8 mouse cellular contexts compared by ENCODE assay signal in genomic region chr15:79650569-79650968, GRCm38 (mm10). TPM values are rescaled to one million over a fixed set of nuclear protein-coding genes. Genes with fewer than 3 reads are reported as not detected.
DNase-seq lines count a peak whose midpoint lies in the region; ATAC-seq and TF ChIP-seq lines count a peak whose summit lies in the region.
"Had no signal": no experiment of that assay in that cellular context is flagged by ENCODE, and none has a peak within 500 bp of the region (broad histone marks: within the 10 kb centered on the region; RNA-seq: fewer than 3 reads in every experiment).

No protein-coding gene starts in this region.

- no peaks in the 10 kb centered on the region for H3K9me3 ChIP-seq in intestine, postnatal 0 days (ENCODE audit: control insufficient read depth)
- H3K9me3 ChIP-seq in intestine, embryonic 16.5 days (ENCODE audit: control insufficient read depth, low read length) = no peaks in the 10 kb centered on the region
- H3K9me3 ChIP-seq in E14TG2a.4 (ENCODE audit: low read length) = no peaks in the 10 kb centered on the region
- H3K9me3 ChIP-seq: liver, embryonic 15.5 days had no signal

- H3K36me3 ChIP-seq in intestine, postnatal 0 days (ENCODE audit: control insufficient read depth, insufficient read depth) = no peaks in the 10 kb centered on the region
- H3K36me3 ChIP-seq in intestine, embryonic 16.5 days (ENCODE audit: control insufficient read depth, insufficient read depth, low read length) = no peaks in the 10 kb centered on the region
- H3K36me3 ChIP-seq in E14TG2a.4 (ENCODE audit: insufficient read depth, low read length) = no peaks in the 10 kb centered on the region
- H3K36me3 ChIP-seq: liver, embryonic 15.5 days had no signal

- DNase-seq in adrenal gland, postnatal 36 days = peak; percentile 20 to 55
- peak; percentile 12 to 73 for DNase-seq in kidney, postnatal 36 days
- DNase-seq in retina, embryonic 14.5 days (ENCODE audit: low spot score) = peak; percentile 73
- DNase-seq in left cerebral cortex, adult 8-10 months (ENCODE audit: low spot score in 2 of 2) = no peak

- no peak overlapping the region for H3K4me3 ChIP-seq in intestine, postnatal 0 days (ENCODE audit: low read depth, low read length)
- H3K4me3 ChIP-seq in intestine, embryonic 16.5 days (ENCODE audit: low read length) = no peak overlapping the region
- no peak overlapping the region for H3K4me3 ChIP-seq in E14TG2a.4 (replicated peaks; ENCODE audit: low read length)
- H3K4me3 ChIP-seq: liver, embryonic 15.5 days had no signal

- peak; percentile 75 for TF ChIP-seq CTCF in intestine, postnatal 0 days (IDR thresholded peaks at IDR 0.05; ENCODE audit: low read depth)
- peak; percentile 80 for TF ChIP-seq CTCF in E14TG2a.4 (conservative IDR thresholded peaks at IDR 0.05; ENCODE audit: low read length)

- no peak overlapping the region for H3K27ac ChIP-seq in intestine, postnatal 0 days (ENCODE audit: low read depth, low read length)
- no peak overlapping the region for H3K27ac ChIP-seq in intestine, embryonic 16.5 days (ENCODE audit: low read length)
- H3K27ac ChIP-seq: liver, embryonic 15.5 days had no signal

- no peak for ATAC-seq in intestine, postnatal 0 days
- ATAC-seq in intestine, embryonic 16.5 days = no peak

- no peaks in the 10 kb centered on the region for H3K27me3 ChIP-seq in intestine, postnatal 0 days (replicated peaks; ENCODE audit: control insufficient read depth, insufficient read depth, low read length)
- H3K27me3 ChIP-seq in intestine, embryonic 16.5 days (replicated peaks; ENCODE audit: control insufficient read depth, insufficient read depth, low read length) = no peaks in the 10 kb centered on the region
- H3K27me3 ChIP-seq in E14TG2a.4 (ENCODE audit: insufficient read depth, low read length) = 0 out of 2 replicates have a peak, but pooled peaks cover 3% of the 10 kb centered on the region
- H3K27me3 ChIP-seq: liver, embryonic 15.5 days had no signal

- no peak overlapping the region for H3K9ac ChIP-seq in intestine, postnatal 0 days (ENCODE audit: low read depth, low read length)
- H3K9ac ChIP-seq in intestine, embryonic 16.5 days (ENCODE audit: low read depth, low read length) = no peak overlapping the region
- H3K9ac ChIP-seq: liver, embryonic 15.5 days had no signal

- H3K4me2 ChIP-seq in intestine, postnatal 0 days (replicated peaks; ENCODE audit: low read depth) = no peak overlapping the region
- no peak overlapping the region for H3K4me2 ChIP-seq in intestine, embryonic 16.5 days (ENCODE audit: low read depth, low read length)
- H3K4me2 ChIP-seq: liver, embryonic 15.5 days had no signal

- no peaks in the 10 kb centered on the region for H3K4me1 ChIP-seq in intestine, postnatal 0 days (replicated peaks; ENCODE audit: control insufficient read depth, insufficient read depth, low read length)
- H3K4me1 ChIP-seq in intestine, embryonic 16.5 days (ENCODE audit: control insufficient read depth, insufficient read depth, low read length) = no peaks in the 10 kb centered on the region
- peaks cover 25% of the 10 kb centered on the region for H3K4me1 ChIP-seq in E14TG2a.4 (replicated peaks; ENCODE audit: low read depth, low read length)
- H3K4me1 ChIP-seq: liver, embryonic 15.5 days had no signal

RNA-seq across cellular contexts. Expression of gene Fam227a, which starts 8.2 kb away (rescaled TPM):
- 0.13 and 0.27 TPM in 2 replicates for polyA plus RNA-seq in intestine, postnatal 0 days (2015; fragmentation: Nextera tagmentation; extraction: Ambion mirVana)
- polyA plus RNA-seq in intestine, embryonic 16.5 days (2015; fragmentation: Nextera tagmentation; extraction: Ambion mirVana) = 0.60 and 0.72 TPM in 2 replicates
- 1 to 10 TPM; 2.4 to 2.8 TPM for total RNA-seq in adrenal gland, postnatal 36 days (2021)
- total RNA-seq in left cerebral cortex, adult 8-10 months (2022) = 10 to 100 TPM; 10.4 to 11.4 (median 10.6) TPM

RNA-seq across cellular contexts. Expression of gene Cby1, which starts 8.4 kb away (rescaled TPM):
- 22.3 and 23.1 TPM in 2 replicates for polyA plus RNA-seq in intestine, postnatal 0 days (2015; fragmentation: Nextera tagmentation; extraction: Ambion mirVana)
- 37.1 and 37.2 TPM in 2 replicates for polyA plus RNA-seq in intestine, embryonic 16.5 days (2015; fragmentation: Nextera tagmentation; extraction: Ambion mirVana)
- total RNA-seq in adrenal gland, postnatal 36 days (2021) = 10 to 100 TPM; 15.9 to 24.7 TPM
- total RNA-seq in left cerebral cortex, adult 8-10 months (2022) = 10 to 100 TPM; 42.9 to 48.2 (median 46.4) TPM

RNA-seq across cellular contexts. Expression of gene Tomm22, which starts 20.1 kb away (rescaled TPM):
- polyA plus RNA-seq in intestine, postnatal 0 days (2015; fragmentation: Nextera tagmentation; extraction: Ambion mirVana) = 207 and 211 TPM in 2 replicates
- 248 and 288 TPM in 2 replicates for polyA plus RNA-seq in intestine, embryonic 16.5 days (2015; fragmentation: Nextera tagmentation; extraction: Ambion mirVana)
- 100 to 1,000 TPM; 110 to 112 TPM for total RNA-seq in adrenal gland, postnatal 36 days (2021)
- 100 to 1,000 TPM in 2 of 4 experiments, 10 to 100 TPM in 2; 87.9 to 109 (median 103) TPM for total RNA-seq in left cerebral cortex, adult 8-10 months (2022)

RNA-seq across cellular contexts. Expression of gene Josd1, which starts 37.1 kb away (rescaled TPM):
- 9.4 and 9.7 TPM in 2 replicates for polyA plus RNA-seq in intestine, postnatal 0 days (2015; fragmentation: Nextera tagmentation; extraction: Ambion mirVana)
- 14.1 and 17.0 TPM in 2 replicates for polyA plus RNA-seq in intestine, embryonic 16.5 days (2015; fragmentation: Nextera tagmentation; extraction: Ambion mirVana)
- 10 to 100 TPM; 33.8 to 36.4 TPM for total RNA-seq in adrenal gland, postnatal 36 days (2021)
- 10 to 100 TPM; 56.0 to 62.3 (median 60.6) TPM for total RNA-seq in left cerebral cortex, adult 8-10 months (2022)

RNA-seq across cellular contexts. Expression of gene Gtpbp1, which starts 40.1 kb away (rescaled TPM):
- polyA plus RNA-seq in intestine, postnatal 0 days (2015; fragmentation: Nextera tagmentation; extraction: Ambion mirVana) = 15.0 and 15.3 TPM in 2 replicates
- polyA plus RNA-seq in intestine, embryonic 16.5 days (2015; fragmentation: Nextera tagmentation; extraction: Ambion mirVana) = 24.5 and 25.3 TPM in 2 replicates
- 10 to 100 TPM; 25.8 to 27.2 TPM for total RNA-seq in adrenal gland, postnatal 36 days (2021)
- 10 to 100 TPM; 48.5 to 60.5 (median 55.9) TPM for total RNA-seq in left cerebral cortex, adult 8-10 months (2022)

Comparison
In these comparisons a context has a peak if more than half of its experiments do, and no peak if none do; other contexts are left out.
1. DNase-seq: peak in adrenal gland, postnatal 36 days (2 of 2), kidney, postnatal 36 days (2 of 2) and retina, embryonic 14.5 days (single experiment); none in left cerebral cortex, adult 8-10 months (0 of 2).